Mouse (Mus musculus) midbrain, embryonic 14.5 days (tissue): ENCODE measurements around the gene Gm7138. TPM values are rescaled to one million over a fixed set of nuclear protein-coding genes. Genes with fewer than 3 reads are reported as not detected.
A peak's percentile ranks its signal among the peaks of the same experiment; 100 is the strongest.
"Not testable (repeated sequence)": the region's sequence is repeated elsewhere in the genome, so short reads cannot be mapped to it uniquely, and the experiment has no call there.

Experiments used
- ATAC-seq: fragments of 200-750 bp; cut with Nextera tagmentation; 2 replicates; pipeline ENCODE4 v1.8.0; 2017; ENCODE audit warnings: moderate number of reproducible peaks, moderate library complexity; ENCODE audit not compliant: low FRiP score, low TSS enrichment
- DNase-seq: peaks from one replicate; pipeline ENCODE4 v3.0.0-alpha.2; 2015
- H3K27ac ChIP-seq: fragments of 300-500 bp; sonication (generic); replicated peaks from 2 replicates; pipeline ENCODE4 v1.5.1; 2014; ENCODE audit warnings: mild to moderate bottlenecking, low read depth, low read length, moderate library complexity
- H3K27me3 ChIP-seq: fragments of 300-500 bp; sonication (generic); 2 replicates; pipeline ENCODE4 v1.6.1; 2014; ENCODE audit warnings: low read length, control low read depth, mixed read lengths; ENCODE audit not compliant: control insufficient read depth, insufficient read depth
- H3K36me3 ChIP-seq: fragments of 300-500 bp; sonication (generic); 2 replicates; pipeline ENCODE4 v1.6.1; 2014; ENCODE audit warnings: low read length, control low read depth; ENCODE audit not compliant: control insufficient read depth, insufficient read depth
- H3K4me1 ChIP-seq: fragments of 300-500 bp; sonication (generic); 2 replicates; pipeline ENCODE4 v1.6.1; 2014; ENCODE audit warnings: mild to moderate bottlenecking, antibody characterized with exemption, low read length, control low read depth; ENCODE audit not compliant: control insufficient read depth, insufficient read depth
- H3K4me2 ChIP-seq: fragments of 300-500 bp; sonication (generic); 2 replicates; pipeline ENCODE4 v1.6.1; 2014; ENCODE audit warnings: mild to moderate bottlenecking, low read length, moderate library complexity
- H3K4me3 ChIP-seq: fragments of 300-500 bp; sonication (generic); replicated peaks from 2 replicates; pipeline ENCODE4 v1.5.1; 2014; ENCODE audit warnings: low read depth, low read length
- H3K9ac ChIP-seq: fragments of 300-500 bp; sonication (generic); replicated peaks from 2 replicates; pipeline ENCODE4 v1.6.1; 2014; ENCODE audit warnings: mild to moderate bottlenecking, low read length, moderate library complexity
- H3K9me3 ChIP-seq: fragments of 300-500 bp; sonication (generic); 2 replicates; pipeline ENCODE4 v1.6.1; 2016; ENCODE audit warnings: low read length, control low read depth, mixed read lengths; ENCODE audit not compliant: control insufficient read depth
- WGBS: fragments of 180-500 bp; shearing (Covaris S2); extraction: QIAGEN DNeasy Blood & Tissue Kit; methylation state at CpG from one replicate; pipeline ENCODE4 v1.1.7; 2014; 5-methylcytosine and 5-hydroxymethylcytosine counted together
- polyA plus RNA-seq: library from polyadenylated mRNA; unstranded; fragments of >200 nt; fragmentation: Nextera tagmentation; extraction: Ambion mirVana; gene quantifications from 2 replicates; pipeline ENCODE4 v1.2.1, GENCODE M21; 2014

Gene Gm7138
- polyA plus RNA-seq, 1 experiment from 2014 or later, result not detected

- 45% methylated on average over 3 of the region's 3 CpGs for WGBS
- H3K9me3 ChIP-seq, H3K36me3 ChIP-seq, H3K27me3 ChIP-seq, H3K4me2 ChIP-seq, DNase-seq, H3K9ac ChIP-seq, H3K4me1 ChIP-seq, ATAC-seq, H3K4me3 ChIP-seq: not testable (repeated sequence)
- peak overlapping the region; percentile 37; the same call in 1 of the 2 replicates for H3K27ac ChIP-seq
These were observed 21.6 kb upstream of the Gm7138 start for GRCm38 (mm10) chr10:77798164-77798920.

- Histone ChIP-seq H3K9me3 (no peaks in the 10 kb centered on the region), H3K4me1 (no peaks in the 10 kb centered on the region), H3K4me3 (no peak overlapping the region), H3K9ac (no peak overlapping the region), H3K4me2 (no peak overlapping the region), H3K27me3 (no peaks in the 10 kb centered on the region), H3K36me3 (no peaks in the 10 kb centered on the region), H3K27ac (0 out of 2 replicates have a peak overlapping the region, but pooled peaks have one; percentile 38)
- ATAC-seq (no peak), DNase-seq (peak; percentile 11)
- WGBS, result 19% methylated on average over 3 of the region's 3 CpGs
These were observed 20.9 kb upstream of the Gm7138 start for GRCm38 (mm10) chr10:77797677-77798076.

- DNase-seq, result no peak
- Histone ChIP-seq H3K4me2 (no peak within 1 kb of the TSS), H3K9me3 (no peaks in the 10 kb centered on the region), H3K4me1 (no peaks in the 10 kb centered on the region), H3K9ac (no peak within 1 kb of the TSS), H3K27ac (no peak within 1 kb of the TSS), H3K4me3 (no peak within 1 kb of the TSS), H3K36me3 (no peaks in the 10 kb centered on the region), H3K27me3 (no peaks in the 10 kb centered on the region)
- 50% methylated on average over 2 of the region's 2 CpGs for WGBS
- no peak for ATAC-seq
These were observed 18.2 kb upstream of the Gm7138 start, which contains the start of gene Gm9639 for GRCm38 (mm10) chr10:77794976-77795375. Gene Gm9639 (minus strand): TSS chr10:77795076.

- DNase-seq, result no peak
- Histone ChIP-seq H3K27ac (no peak overlapping the region), H3K27me3 (no peaks in the 10 kb centered on the region), H3K4me2 (no peak overlapping the region), H3K36me3 (no peaks in the 10 kb centered on the region), H3K4me1 (no peaks in the 10 kb centered on the region), H3K9me3 (no peaks in the 10 kb centered on the region), H3K9ac (no peak overlapping the region), H3K4me3 (no peak overlapping the region)
- WGBS, result 94% methylated on average over 2 of the region's 2 CpGs
- ATAC-seq, result no peak
These were observed 11.9 kb upstream of the Gm7138 start for GRCm38 (mm10) chr10:77788621-77789020.

- not testable (repeated sequence) for H3K9ac ChIP-seq, ATAC-seq, H3K9me3 ChIP-seq, H3K36me3 ChIP-seq, H3K4me3 ChIP-seq, H3K27me3 ChIP-seq, H3K4me2 ChIP-seq, H3K27ac ChIP-seq, DNase-seq, H3K4me1 ChIP-seq
- 83% methylated on average over 1 of the region's 1 CpGs for WGBS
These were observed 11.1 kb upstream of the Gm7138 start, which contains the start of gene Gm7137 for GRCm38 (mm10) chr10:77787876-77788275. Gene Gm7137 (minus strand): TSS chr10:77788200.

- H3K4me1 ChIP-seq, DNase-seq, H3K27ac ChIP-seq, H3K36me3 ChIP-seq, ATAC-seq, H3K27me3 ChIP-seq, H3K9ac ChIP-seq, H3K4me3 ChIP-seq, H3K4me2 ChIP-seq, H3K9me3 ChIP-seq: not testable (repeated sequence)
- 87% methylated on average over 1 of the region's 3 CpGs for WGBS
These were observed 6.7 kb upstream of the Gm7138 start for GRCm38 (mm10) chr10:77783396-77783795.

- H3K4me3 ChIP-seq, H3K27me3 ChIP-seq, H3K9me3 ChIP-seq, H3K4me1 ChIP-seq, H3K36me3 ChIP-seq, H3K4me2 ChIP-seq, H3K9ac ChIP-seq, ATAC-seq, H3K27ac ChIP-seq, DNase-seq: not testable (repeated sequence)
- 60% methylated on average over 1 of the region's 1 CpGs for WGBS
These were observed 5.7 kb upstream of the Gm7138 start, which contains the start of gene Gm3250 for GRCm38 (mm10) chr10:77782442-77782841. Gene Gm3250 (minus strand): TSS chr10:77782542.

GRCm38 (mm10) chr10:77772142-77772541 lies 4.6 kb downstream of the Gm7138 start:
- H3K4me3 ChIP-seq, DNase-seq, H3K27ac ChIP-seq, H3K4me2 ChIP-seq, H3K36me3 ChIP-seq, H3K9ac ChIP-seq, ATAC-seq, H3K9me3 ChIP-seq, H3K27me3 ChIP-seq, H3K4me1 ChIP-seq: not testable (repeated sequence)
- WGBS, result 88% methylated on average over 2 of the region's 3 CpGs

GRCm38 (mm10) chr10:77771225-77771624 lies 5.5 kb downstream of the Gm7138 start, which contains the start of gene Gm3238:
Gene Gm3238 (minus strand): TSS chr10:77771325.
- not testable (repeated sequence) for H3K9ac ChIP-seq, H3K4me2 ChIP-seq, DNase-seq, H3K27ac ChIP-seq, H3K36me3 ChIP-seq, H3K27me3 ChIP-seq, H3K9me3 ChIP-seq, ATAC-seq, H3K4me3 ChIP-seq, H3K4me1 ChIP-seq
- 79% methylated on average over 1 of the region's 1 CpGs for WGBS
